Mouse (Mus musculus) heart, postnatal 0 days (tissue): ENCODE measurements around the gene Zfp319.

Experiments
- CTCF ChIP-seq: IDR thresholded peaks from 2 replicates; pipeline ENCODE4 v1.5.1; 2016; ENCODE audit warnings: antibody characterized with exemption, control low read depth, low read depth
- EP300 ChIP-seq: IDR thresholded peaks from 2 replicates; pipeline ENCODE4 v1.6.1; 2016; ENCODE audit warnings: antibody characterized with exemption, low read depth

DNA sequence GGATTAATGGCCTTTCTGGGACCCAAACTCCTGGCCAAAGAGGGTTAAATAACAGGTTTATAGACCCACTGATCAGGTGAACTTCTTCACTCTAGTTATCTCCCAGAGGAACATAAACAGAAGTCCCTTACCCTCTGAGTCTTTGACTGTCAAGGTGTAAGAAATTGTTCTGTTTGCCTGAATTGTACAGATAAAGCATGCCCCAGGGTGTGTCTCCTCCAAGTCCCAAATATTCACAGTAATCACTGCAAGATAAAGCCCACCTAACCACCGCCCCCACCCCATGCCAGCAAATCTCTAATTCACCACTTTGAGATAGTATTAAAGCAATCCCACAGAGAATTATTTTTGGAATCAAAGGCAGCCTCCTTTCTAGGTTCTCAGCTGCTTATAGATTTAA is 1.4 kb downstream of the Zfp319 start:
- no peak for TF ChIP-seq CTCF
- no peak for TF ChIP-seq EP300
